Mouse (Mus musculus) neural tube, embryonic 12.5 days (tissue): ENCODE data around the gene Nacc1. TPM values are rescaled to one million over a fixed set of nuclear protein-coding genes. Genes with fewer than 3 reads are reported as not detected.
A peak's percentile ranks its signal among the peaks of the same experiment; 100 is the strongest.

Experiments used
- ATAC-seq: fragments of 200-750 bp; cut with Nextera tagmentation; 2 replicates; pipeline ENCODE4 v1.8.0; 2017; ENCODE audit warnings: low read depth, mild to moderate bottlenecking, moderate TSS enrichment, moderate library complexity; ENCODE audit not compliant: low FRiP score
- H3K27ac ChIP-seq: fragments of 300-500 bp; sonication (generic); 2 replicates; pipeline ENCODE4 v1.5.1; 2016
- H3K27me3 ChIP-seq: fragments of 300-500 bp; sonication (generic); replicated peaks from 2 replicates; pipeline ENCODE4 v1.6.1; 2016; ENCODE audit warnings: mild to moderate bottlenecking
- H3K36me3 ChIP-seq: fragments of 300-500 bp; sonication (generic); 2 replicates; pipeline ENCODE4 v1.6.1; 2016; ENCODE audit warnings: mild to moderate bottlenecking
- H3K4me1 ChIP-seq: fragments of 300-500 bp; sonication (generic); 2 replicates; pipeline ENCODE4 v1.6.1; 2016
- H3K4me2 ChIP-seq: fragments of 300-500 bp; sonication (generic); replicated peaks from 2 replicates; pipeline ENCODE4 v1.6.1; 2016; ENCODE audit warnings: mild to moderate bottlenecking
- H3K4me3 ChIP-seq: fragments of 300-500 bp; sonication (generic); 2 replicates; pipeline ENCODE4 v1.5.1; 2016
- H3K9ac ChIP-seq: fragments of 300-500 bp; sonication (generic); 2 replicates; pipeline ENCODE4 v1.6.1; 2016; ENCODE audit warnings: mild to moderate bottlenecking
- H3K9me3 ChIP-seq: fragments of 300-500 bp; sonication (generic); 2 replicates; pipeline ENCODE4 v1.6.1; 2016; ENCODE audit warnings: mild to moderate bottlenecking
- WGBS: fragments of 180-500 bp; shearing (Covaris S2); methylation state at CpG from one replicate; pipeline ENCODE4 v1.1.7; 2016; 5-methylcytosine and 5-hydroxymethylcytosine counted together
- polyA plus RNA-seq: library from polyadenylated mRNA; unstranded; fragments of >200 nt; fragmentation: Nextera tagmentation; extraction: Ambion mirVana; gene quantifications from 2 replicates; pipeline ENCODE4 v1.2.1, GENCODE M21; 2016

Nacc1 gene
- polyA plus RNA-seq, 1 experiment from 2014 or later: 19.2 TPM

- peak overlapping the region; percentile 29; the same call in 1 of the 2 replicates for H3K4me3 ChIP-seq
- H3K27ac ChIP-seq: no peak overlapping the region; the same call in 1 of the 2 replicates
- H3K4me2 ChIP-seq: peak overlapping the region; percentile 56
- ATAC-seq: no peak
- no peaks in the 10 kb centered on the region for H3K27me3 ChIP-seq
- no peaks in the 10 kb centered on the region for H3K9me3 ChIP-seq
- H3K36me3 ChIP-seq: no peaks in the 10 kb centered on the region
- peaks cover 45% of the 10 kb centered on the region for H3K4me1 ChIP-seq
- no peak overlapping the region for H3K9ac ChIP-seq
These were observed 30.5 kb downstream of the Nacc1 start for GRCm38 (mm10) chr8:84657203-84657602.

- ATAC-seq: 0 out of 2 replicates have a peak, but pooled peaks have one; percentile 1
- peak overlapping the region; percentile 83 for H3K27ac ChIP-seq
- H3K36me3 ChIP-seq: no peaks in the 10 kb centered on the region
- peaks cover 45% of the 10 kb centered on the region for H3K4me1 ChIP-seq
- no peaks in the 10 kb centered on the region for H3K9me3 ChIP-seq
- H3K4me2 ChIP-seq: peak overlapping the region; percentile 56
- H3K9ac ChIP-seq: peak overlapping the region; percentile 41
- H3K4me3 ChIP-seq: peak overlapping the region; percentile 29
- 2% methylated on average over 23 of the region's 23 CpGs for WGBS
- H3K27me3 ChIP-seq: no peaks in the 10 kb centered on the region
These were observed 31.0 kb downstream of the Nacc1 start for GRCm38 (mm10) chr8:84656641-84657126.

GRCm38 (mm10) chr8:84656191-84656525 lies 31.5 kb downstream of the Nacc1 start:
- Histone ChIP-seq H3K4me3 (peak overlapping the region; percentile 29), H3K4me1 (peaks cover 43% of the 10 kb centered on the region), H3K9me3 (no peaks in the 10 kb centered on the region), H3K27ac (peak overlapping the region; percentile 83), H3K36me3 (no peaks in the 10 kb centered on the region), H3K27me3 (no peaks in the 10 kb centered on the region), H3K9ac (peak overlapping the region; percentile 41), H3K4me2 (peak overlapping the region; percentile 56)
- under 1% methylated on average over 10 of the region's 10 CpGs for WGBS
- ATAC-seq: peak; percentile 41

- Histone ChIP-seq H3K36me3 (no peaks in the 10 kb centered on the region), H3K27ac (peak overlapping the region; percentile 83), H3K9me3 (no peaks in the 10 kb centered on the region), H3K27me3 (no peaks in the 10 kb centered on the region), H3K4me2 (peak overlapping the region; percentile 56), H3K4me1 (peaks cover 42% of the 10 kb centered on the region), H3K9ac (peak overlapping the region; percentile 41), H3K4me3 (peak overlapping the region; percentile 29)
- WGBS: under 1% methylated on average over 15 of the region's 15 CpGs
- peak; percentile 64 for ATAC-seq
These were observed 32.1 kb downstream of the Nacc1 start for GRCm38 (mm10) chr8:84655336-84656190.

GRCm38 (mm10) chr8:84654597-84654996 lies 33.1 kb downstream of the Nacc1 start:
- Histone ChIP-seq H3K36me3 (no peaks in the 10 kb centered on the region), H3K27ac (0 out of 2 replicates have a peak overlapping the region, but pooled peaks have one; percentile 83), H3K4me2 (peak overlapping the region; percentile 56), H3K27me3 (no peaks in the 10 kb centered on the region), H3K4me3 (no peak overlapping the region), H3K9me3 (no peaks in the 10 kb centered on the region), H3K9ac (no peak overlapping the region), H3K4me1 (peaks cover 37% of the 10 kb centered on the region)
- no peak for ATAC-seq
- 51% methylated on average over 4 of the region's 4 CpGs for WGBS

- Histone ChIP-seq H3K36me3 (no peaks in the 10 kb centered on the region), H3K4me1 (peaks cover 35% of the 10 kb centered on the region), H3K4me2 (no peak overlapping the region), H3K27ac (no peak overlapping the region), H3K9ac (no peak overlapping the region), H3K27me3 (no peaks in the 10 kb centered on the region), H3K9me3 (no peaks in the 10 kb centered on the region), H3K4me3 (no peak overlapping the region)
- ATAC-seq: no peak
- WGBS: 37% methylated on average over 9 of the region's 9 CpGs
These were observed 34.5 kb downstream of the Nacc1 start for GRCm38 (mm10) chr8:84653092-84653631.

- Histone ChIP-seq H3K36me3 (no peaks in the 10 kb centered on the region), H3K4me2 (no peak overlapping the region), H3K27ac (no peak overlapping the region), H3K9ac (no peak overlapping the region), H3K9me3 (no peaks in the 10 kb centered on the region), H3K27me3 (no peaks in the 10 kb centered on the region), H3K4me1 (peaks cover 24% of the 10 kb centered on the region), H3K4me3 (no peak overlapping the region)
- WGBS: 31% methylated on average over 3 of the region's 3 CpGs
- no peak for ATAC-seq
These were observed 37.4 kb downstream of the Nacc1 start for GRCm38 (mm10) chr8:84650213-84650612.

- Histone ChIP-seq H3K4me1 (peaks cover 19% of the 10 kb centered on the region), H3K4me3 (peak overlapping the region; percentile 13; the same call in 1 of the 2 replicates), H3K27ac (no peak overlapping the region), H3K4me2 (peak overlapping the region; percentile 52), H3K36me3 (no peaks in the 10 kb centered on the region), H3K9ac (0 out of 2 replicates have a peak overlapping the region, but pooled peaks have one; percentile 21), H3K27me3 (no peaks in the 10 kb centered on the region), H3K9me3 (no peaks in the 10 kb centered on the region)
- 4% methylated on average over 14 of the region's 14 CpGs for WGBS
- peak; percentile 73; the same call in 1 of the 2 replicates for ATAC-seq
These were observed 40.2 kb downstream of the Nacc1 start for GRCm38 (mm10) chr8:84647461-84647901.

- 55% methylated on average over 6 of the region's 6 CpGs for WGBS
- peak overlapping the region; percentile 52 for H3K4me2 ChIP-seq
- H3K9me3 ChIP-seq: no peaks in the 10 kb centered on the region
- H3K27me3 ChIP-seq: no peaks in the 10 kb centered on the region
- peaks cover 19% of the 10 kb centered on the region for H3K4me1 ChIP-seq
- H3K27ac ChIP-seq: no peak overlapping the region
- no peak for ATAC-seq
- H3K9ac ChIP-seq: no peak overlapping the region
- no peak overlapping the region for H3K4me3 ChIP-seq
- no peaks in the 10 kb centered on the region for H3K36me3 ChIP-seq
These were observed 40.9 kb downstream of the Nacc1 start for GRCm38 (mm10) chr8:84646800-84647199.

- Histone ChIP-seq H3K4me1 (peaks cover 13% of the 10 kb centered on the region), H3K9ac (no peak overlapping the region), H3K4me3 (no peak overlapping the region), H3K36me3 (no peaks in the 10 kb centered on the region), H3K27ac (no peak overlapping the region), H3K4me2 (no peak overlapping the region), H3K9me3 (no peaks in the 10 kb centered on the region), H3K27me3 (no peaks in the 10 kb centered on the region)
- WGBS: 79% methylated on average over 5 of the region's 5 CpGs
- no peak for ATAC-seq
These were observed 44.6 kb downstream of the Nacc1 start for GRCm38 (mm10) chr8:84643019-84643418.

GRCm38 (mm10) chr8:84641578-84642361 lies 45.9 kb downstream of the Nacc1 start:
- Histone ChIP-seq H3K9me3 (no peaks in the 10 kb centered on the region), H3K9ac (no peak overlapping the region), H3K4me2 (no peak overlapping the region), H3K4me1 (peaks cover 9% of the 10 kb centered on the region), H3K36me3 (no peaks in the 10 kb centered on the region), H3K4me3 (no peak overlapping the region), H3K27ac (no peak overlapping the region), H3K27me3 (no peaks in the 10 kb centered on the region)
- ATAC-seq: no peak
- WGBS: 96% methylated on average over 1 of the region's 1 CpGs
